Mouse (Mus musculus) cerebellum, adult (tissue): ENCODE measurements at regions not wholly inside any gene's neighbourhood (a gene's known extent, or its start where the extent isn't known, plus 50 kb on each side); places are given as distances from the start of the nearest gene placed in this dataset.
A peak's percentile ranks its signal among the peaks of the same experiment; 100 is the strongest.

Experiments used
- ATAC-seq: cut with Nextera tagmentation; 2 replicates; pipeline ENCODE4 v1.9.2; 2017; ENCODE audit warnings: mild to moderate bottlenecking, moderate library complexity, mixed read lengths; ENCODE audit not compliant: insufficient number of reproducible peaks, low FRiP score, low TSS enrichment

- ATAC-seq: no peak
These were observed 224.1 kb upstream of the Cwc22 start for GRCm38 (mm10) chr2:78170162-78170747.

- ATAC-seq: peak; percentile 84
These were observed 219.3 kb upstream of the Cwc22 start for GRCm38 (mm10) chr2:78165429-78165828.

DNA sequence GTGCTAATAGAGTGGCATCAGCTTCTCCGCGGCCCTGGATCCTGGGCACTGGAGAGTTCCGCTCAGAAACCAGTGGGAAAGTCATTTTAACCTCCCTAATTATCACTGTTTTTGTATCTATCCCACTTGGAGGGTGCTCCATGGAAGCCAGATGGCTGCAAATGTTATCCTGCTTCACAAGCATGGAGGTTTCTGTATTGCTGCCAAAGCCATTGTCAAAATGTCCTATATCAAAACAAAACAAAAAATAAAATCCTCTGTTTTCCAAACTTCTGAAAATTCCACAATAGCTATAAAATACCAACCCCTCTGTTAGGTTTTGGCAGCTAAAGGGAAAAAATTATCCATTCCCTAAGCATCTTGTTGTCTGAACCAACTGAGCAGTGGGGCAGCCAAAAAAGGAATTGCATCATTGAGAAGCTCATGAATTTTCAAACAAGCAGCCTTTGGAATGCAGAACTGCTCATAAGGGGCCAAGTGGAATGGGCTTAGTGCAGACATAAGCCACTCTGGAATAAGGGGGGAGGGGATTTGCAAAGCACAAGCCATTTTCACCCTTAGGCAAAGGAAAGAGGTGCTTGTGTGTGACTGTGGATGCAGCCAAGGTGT, 213.8 kb upstream of the Cwc22 start:
- peak; percentile 96 for ATAC-seq

DNA sequence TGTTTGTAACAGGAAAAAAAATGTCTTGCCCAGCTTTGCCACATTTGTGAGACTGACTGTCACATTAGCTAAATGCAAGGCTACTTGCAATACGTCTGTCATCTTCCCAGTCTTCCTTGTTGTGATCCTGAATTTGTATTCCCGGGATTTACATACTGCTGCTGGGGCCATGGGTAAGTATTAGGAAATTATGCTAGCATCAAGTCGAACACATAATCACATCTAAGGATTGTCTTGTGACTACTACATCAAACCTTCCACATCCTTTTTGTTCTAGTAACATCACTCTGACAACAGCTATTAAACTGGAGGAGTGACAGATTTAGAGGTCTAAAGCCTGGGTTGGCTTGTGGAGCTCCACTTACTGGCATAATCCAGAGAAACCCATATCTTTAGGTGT, 164.2 kb upstream of the Cwc22 start:
- no peak for ATAC-seq

DNA sequence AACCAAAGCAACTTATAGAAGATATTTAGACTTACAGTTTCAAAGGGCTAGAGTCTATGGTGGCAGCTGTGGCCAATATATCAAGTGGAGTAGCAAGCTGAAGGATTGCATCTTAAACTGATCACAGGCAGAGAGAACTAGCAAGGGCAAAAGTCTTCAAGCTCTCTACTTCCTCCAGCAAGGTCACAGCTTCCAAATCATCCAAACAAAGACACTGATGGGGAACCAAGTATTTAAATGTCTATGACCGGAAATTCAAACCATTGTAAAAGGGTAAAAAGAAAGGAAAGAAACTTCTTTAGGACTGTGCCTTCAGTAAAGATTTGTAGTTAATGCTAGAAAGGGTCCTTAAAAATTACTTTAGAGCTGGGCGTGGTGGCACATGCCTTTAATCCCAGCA, 149.4 kb upstream of the Cwc22 start:
- ATAC-seq: no peak

DNA sequence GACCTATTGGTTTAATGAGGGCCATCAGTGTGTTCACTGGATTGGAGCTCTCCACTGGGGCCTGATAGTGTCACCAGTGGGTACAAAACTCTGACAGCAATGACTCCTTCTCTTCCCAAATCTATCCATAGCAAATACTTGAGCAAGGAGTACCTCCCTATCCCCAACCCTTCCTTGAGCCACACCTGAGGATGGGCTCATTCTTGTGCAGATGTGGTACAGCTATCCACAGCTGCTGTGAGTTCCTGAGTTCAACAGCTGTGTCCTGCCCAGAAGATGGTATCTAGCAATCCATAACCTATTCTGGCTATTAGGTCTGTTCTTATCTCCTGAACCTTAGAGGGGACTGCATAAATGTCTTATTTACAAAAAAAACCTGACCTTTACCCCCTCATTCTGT, 148.7 kb upstream of the Cwc22 start:
- no peak for ATAC-seq

DNA sequence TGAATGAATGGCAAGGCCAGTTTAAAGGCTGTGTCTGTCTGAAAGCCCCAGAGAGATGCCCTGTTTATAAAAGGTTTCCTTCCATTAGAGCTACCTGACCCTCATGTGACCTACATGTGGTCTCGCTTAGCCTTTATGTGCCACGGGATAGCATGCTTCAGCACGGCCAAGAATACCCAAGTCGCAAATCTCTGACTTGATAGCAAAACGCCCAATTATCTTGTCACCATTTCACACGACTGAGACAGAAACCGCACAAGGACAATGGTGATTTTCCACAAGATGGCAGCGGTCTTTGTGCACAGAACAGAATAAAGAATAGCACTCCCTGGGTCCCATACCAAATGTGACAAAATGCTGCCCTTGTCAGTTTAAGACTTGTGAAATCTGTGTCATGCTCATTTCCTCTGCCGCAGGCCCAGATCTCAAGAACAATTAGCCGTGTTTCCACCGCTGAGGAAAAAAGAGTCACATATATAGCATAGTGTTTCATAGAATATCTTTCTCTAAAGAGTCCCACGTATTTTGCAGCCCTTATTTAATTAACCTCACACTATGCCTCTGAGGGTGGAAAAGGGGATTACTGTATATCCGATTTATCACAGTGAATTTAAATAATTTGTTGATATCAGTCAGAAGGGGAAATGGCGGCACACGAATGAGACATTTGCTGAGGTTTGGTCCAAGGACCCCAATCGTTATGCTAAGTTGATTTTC, 118.3 kb upstream of the Cwc22 start:
- ATAC-seq: no peak

- ATAC-seq: no peak
These were observed 113.7 kb upstream of the Cwc22 start for GRCm38 (mm10) chr2:78059801-78060416.

DNA sequence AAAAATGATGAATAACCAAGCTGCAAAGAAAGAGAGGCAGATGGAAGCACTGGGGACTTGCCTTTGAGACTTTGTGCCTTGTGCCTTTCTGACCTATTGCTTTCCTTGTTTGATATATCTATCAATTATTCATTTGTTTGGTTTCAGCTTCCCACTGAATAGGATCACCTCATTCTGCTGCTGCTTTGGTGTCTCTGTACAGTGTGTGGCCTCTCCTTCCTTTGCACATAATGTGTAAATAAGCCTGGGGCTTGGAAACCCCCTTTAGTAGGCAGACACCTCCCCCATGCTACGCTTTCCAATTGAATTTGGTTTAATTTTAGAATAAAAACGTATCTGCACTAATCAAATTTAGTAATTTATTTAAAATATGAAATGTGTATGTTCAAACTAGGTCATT, 112.8 kb upstream of the Cwc22 start:
- no peak for ATAC-seq

- no peak for ATAC-seq
These were observed 107.7 kb upstream of the Cwc22 start for GRCm38 (mm10) chr2:78053910-78054309.

DNA sequence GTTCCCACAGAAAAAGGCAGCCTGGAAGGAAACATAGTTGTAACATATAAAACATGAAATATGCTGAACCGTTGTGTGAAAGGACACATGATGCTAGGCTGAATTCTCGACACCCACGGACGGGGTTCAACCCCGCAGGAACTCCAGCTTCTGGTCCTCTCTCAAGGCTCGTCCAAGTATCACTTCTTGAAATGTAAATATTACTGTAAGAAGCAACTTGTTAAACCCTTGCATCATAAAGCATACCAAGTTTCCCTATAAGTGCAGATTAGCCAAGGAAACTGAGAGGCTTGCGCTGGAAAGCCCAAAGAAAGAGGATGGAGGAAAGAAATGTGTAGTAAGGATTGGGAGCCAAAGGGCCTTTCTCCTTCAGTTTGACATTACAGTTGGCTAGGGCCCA, 104.4 kb upstream of the Cwc22 start:
- ATAC-seq: no peak

DNA sequence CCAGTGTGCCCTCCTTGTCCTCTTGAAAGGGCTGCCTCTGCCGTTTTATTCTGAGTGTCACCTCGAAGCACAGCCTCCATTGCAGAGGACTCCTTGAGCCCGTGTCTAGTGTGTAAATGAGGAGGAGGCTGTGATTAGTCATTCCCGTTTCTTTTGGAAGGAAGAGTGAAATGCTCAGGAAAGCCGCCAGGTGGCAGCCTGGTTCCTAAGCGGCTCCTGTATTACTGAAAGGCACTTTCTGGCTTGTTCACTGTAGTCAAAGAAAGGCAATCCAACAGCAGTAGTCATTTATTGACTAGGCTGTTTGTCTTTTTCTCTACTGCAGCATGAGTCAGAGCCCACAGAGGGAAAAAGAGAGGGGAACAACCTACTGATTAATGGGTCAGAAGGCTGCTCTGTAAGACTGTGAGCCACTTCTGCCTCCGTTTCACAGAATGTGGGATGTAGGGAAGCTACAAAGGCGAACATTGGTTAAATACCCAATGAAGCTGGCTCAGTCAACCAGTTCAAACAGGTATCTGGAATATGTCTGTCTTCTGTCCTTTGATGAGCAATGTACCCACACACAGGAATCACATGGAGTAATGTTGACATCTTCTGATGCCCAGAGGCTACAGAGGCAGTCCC, 103.2 kb upstream of the Cwc22 start:
- peak; percentile 80 for ATAC-seq

DNA sequence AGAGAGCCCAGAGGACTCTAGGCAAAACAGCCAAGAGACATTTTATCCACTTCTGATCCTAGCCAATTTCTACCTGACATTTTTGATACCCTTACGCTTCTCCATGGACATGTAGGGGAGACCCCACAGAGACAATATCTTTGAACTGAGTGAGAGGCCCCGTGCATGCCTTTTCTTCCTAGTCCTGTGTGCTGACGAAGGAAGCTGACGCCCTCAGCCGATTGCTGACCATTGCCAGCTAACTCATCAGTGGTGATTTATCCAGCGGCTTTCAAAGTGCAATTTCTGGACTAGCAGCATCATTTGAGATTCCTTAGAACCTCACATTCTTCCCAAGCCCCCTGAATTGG, 102.5 kb upstream of the Cwc22 start:
- ATAC-seq: peak; percentile 49

DNA sequence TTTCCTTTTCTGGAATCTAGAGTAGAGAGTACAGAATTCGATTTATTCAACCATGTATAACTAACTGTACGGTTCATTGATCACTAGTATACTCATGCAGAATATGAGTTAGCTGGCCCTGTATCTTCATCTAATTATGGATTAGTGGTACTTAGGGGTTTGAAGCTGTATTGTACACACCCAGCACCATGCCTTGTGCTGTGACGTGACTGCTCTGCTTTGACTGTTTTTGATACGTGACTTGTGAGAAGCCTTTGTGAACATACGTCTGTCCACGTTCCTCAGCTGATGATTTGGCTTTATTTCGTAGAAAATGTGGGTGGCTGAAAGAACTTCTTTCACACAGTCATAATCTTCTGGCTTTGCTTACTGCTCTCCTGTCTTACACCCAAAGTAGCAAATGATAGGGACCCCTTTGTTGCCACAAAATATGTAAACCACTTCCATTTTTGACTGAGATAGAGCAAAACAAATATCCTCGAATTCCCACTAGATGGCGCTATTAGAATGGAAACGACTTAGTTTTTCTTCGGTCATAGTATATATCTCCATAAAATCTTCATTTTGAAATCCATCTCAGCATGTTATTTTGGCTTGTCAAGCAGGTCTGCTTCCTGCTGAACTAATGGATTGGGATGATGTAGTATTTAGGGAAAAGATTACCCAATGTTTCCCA, 102.0 kb upstream of the Cwc22 start:
- peak; percentile 75 for ATAC-seq

DNA sequence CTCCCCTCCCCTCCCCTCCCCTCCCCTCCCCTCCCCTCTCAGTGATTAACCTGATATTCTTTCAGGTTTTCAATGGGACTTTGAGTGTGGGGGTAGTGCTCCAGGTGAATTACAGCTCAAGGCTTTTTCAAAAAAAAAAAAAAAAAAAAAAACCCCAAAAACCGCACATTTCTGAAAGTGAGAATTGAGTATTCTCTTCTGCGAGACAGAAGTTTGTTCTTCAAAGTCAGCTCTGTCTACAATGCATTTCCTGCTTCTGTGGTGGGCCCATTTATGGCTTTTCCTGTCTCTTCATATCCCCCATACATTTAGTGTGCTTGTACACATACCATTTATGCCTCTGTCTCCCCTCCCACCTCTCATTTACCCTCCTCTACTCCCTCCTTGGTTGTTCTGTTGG, 81.1 kb upstream of the Cwc22 start:
- no peak for ATAC-seq

DNA sequence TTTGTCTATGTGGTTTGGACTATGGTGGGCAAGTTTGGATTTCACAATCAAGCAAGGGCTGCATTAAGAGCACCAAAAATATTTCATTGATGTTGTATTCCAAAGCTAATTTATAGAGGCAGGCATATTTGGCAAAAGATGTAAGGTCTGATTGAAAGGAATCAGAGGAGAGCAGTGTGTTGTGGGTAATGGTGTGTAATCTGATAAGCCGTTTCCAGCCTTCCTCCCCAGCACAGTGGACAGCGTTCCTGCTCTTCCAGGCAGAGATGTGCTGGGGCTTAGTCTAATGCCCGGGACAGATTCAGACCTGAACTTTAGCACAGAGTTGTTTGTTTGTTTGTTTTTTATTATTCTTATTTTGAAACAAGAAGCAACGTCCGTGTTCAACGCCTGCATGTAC, 80.6 kb upstream of the Cwc22 start:
- no peak for ATAC-seq

GRCm38 (mm10) chr2:78025651-78026435, 79.7 kb upstream of the Cwc22 start:
- no peak for ATAC-seq

DNA sequence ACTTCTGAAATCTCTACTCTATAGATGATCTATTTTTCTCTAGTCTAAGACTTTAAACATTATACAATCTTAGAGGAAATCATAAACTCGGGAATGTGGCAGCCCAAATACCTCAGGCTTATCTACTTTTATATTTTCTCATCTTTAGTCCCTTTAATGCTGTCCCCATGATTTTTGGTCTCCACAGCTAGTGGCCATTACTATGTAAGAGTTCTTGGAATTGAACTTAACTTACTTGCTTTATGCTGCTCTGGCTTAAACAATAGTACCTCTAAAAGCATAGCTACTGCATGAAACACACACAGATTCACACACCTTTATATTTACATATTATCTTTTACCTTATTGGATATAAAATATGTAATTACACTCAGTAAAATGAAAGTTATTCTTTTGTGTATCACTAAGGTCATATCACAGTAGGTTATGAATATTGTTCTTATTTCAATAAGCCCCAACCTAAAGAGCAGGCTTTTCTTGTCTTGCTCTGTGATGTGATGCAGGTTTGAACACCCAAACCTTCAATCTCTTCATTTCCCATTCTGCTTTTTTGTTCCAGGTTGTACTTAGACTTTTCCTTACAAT, 78.9 kb upstream of the Cwc22 start:
- no peak for ATAC-seq

GRCm38 (mm10) chr2:78023916-78024685, 77.9 kb upstream of the Cwc22 start:
- ATAC-seq: no peak
